Mouse (Mus musculus) adrenal gland, postnatal 14 days (tissue): Measurements from ENCODE around the gene Net1. TPM values are rescaled to one million over a fixed set of nuclear protein-coding genes. Genes with fewer than 3 reads are reported as not detected.
"Not testable (repeated sequence)": the region's sequence is repeated elsewhere in the genome, so short reads cannot be mapped to it uniquely, and the experiment has no call there.

Source experiments
- DNase-seq: peaks from one replicate; pipeline ENCODE4 v3.0.0; 2021; ENCODE audit warnings: mixed read lengths
- total RNA-seq: library from RNA; stranded (reverse); gene quantifications from 2 replicates; pipeline ENCODE4 v1.2.3, GENCODE M21; 2021

Net1 gene
- total RNA-seq, 1 experiment from 2014 or later: 89.3 TPM

DNA sequence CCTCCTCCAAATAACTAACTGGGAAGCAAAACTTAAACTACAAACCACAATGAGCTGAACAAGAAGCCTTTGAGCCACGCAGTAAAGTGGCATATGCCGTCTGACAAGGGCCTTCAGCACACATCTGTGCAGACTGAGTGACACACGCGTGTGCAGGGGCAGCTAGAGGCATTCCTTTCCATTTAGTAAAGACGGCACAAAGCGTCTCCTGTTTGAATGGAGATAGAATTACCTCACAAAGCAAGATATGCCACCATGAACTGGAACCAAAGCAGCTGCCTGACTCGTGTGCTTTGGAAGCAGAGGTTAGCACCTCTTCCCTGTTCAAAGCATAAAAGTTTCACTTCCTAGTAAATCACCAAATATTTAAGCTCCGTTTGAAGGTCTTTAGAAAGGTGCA is 28.0 kb downstream of the Net1 start:
- DNase-seq: no peak

DNA sequence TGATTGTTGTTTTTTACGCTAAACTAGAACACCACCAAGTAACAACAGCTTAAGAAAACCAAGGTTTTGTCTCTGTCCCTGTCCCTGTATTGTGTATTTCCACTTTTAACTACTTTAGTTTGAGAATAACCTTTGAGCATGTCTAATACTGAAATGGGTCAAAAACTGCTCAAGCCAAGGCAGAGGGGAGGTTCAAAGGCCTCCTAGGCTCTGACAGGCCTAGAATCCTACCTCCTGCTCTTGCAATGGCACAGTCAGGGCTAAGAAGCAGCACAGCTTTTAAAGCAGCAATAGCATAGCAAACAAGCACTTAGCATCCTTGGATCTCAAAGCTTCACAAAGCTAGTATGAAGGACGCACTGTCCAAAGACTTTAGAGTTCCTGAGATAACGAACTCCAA is 28.9 kb downstream of the Net1 start:
- DNase-seq: no peak

DNA sequence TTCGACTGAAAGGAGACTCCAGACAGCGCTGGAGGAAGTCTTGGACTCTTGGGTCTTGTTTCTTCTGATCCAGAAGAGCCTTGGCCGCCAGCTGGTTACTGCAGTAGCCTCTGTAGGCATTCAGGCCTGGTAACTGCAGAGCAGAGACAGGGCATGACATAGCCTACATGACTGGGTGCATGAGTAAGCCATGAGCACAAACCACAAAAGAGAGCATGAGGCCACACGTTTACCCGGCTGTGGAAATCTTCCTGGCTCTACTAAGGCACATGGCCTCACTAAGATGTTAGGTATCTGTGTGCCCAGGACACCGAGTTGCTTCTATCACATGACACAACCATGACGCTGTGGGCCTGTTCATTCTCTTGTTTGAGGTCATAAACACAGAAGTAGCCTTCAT is 31.4 kb downstream of the Net1 start:
- DNase-seq: no peak

DNA sequence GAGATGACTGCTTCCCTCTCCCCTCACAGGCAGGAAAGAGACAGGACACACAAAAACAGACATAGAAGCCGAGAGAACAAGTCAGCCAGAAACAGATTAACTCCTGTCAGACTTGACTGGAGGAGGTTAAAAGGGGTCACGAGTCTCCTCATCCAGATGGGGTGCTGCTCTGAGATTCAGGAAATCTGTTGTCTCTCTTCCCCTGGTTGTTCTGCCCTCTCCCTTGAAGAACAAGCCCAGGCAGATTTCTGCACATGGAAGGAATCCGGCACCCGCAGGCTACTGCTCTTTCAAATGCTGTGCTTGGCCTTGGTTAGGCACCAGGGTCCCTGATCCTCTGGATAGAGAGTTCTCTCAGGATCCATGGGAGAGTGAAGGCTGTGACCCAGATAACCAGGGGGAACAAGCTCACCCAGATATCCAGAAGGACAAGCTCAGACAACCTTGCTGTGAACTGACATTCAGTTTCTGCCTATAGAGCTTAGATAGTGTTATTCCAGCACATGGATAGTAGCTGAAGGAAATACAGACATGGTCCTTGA is 40.3 kb downstream of the Net1 start:
- DNase-seq: no peak

DNA sequence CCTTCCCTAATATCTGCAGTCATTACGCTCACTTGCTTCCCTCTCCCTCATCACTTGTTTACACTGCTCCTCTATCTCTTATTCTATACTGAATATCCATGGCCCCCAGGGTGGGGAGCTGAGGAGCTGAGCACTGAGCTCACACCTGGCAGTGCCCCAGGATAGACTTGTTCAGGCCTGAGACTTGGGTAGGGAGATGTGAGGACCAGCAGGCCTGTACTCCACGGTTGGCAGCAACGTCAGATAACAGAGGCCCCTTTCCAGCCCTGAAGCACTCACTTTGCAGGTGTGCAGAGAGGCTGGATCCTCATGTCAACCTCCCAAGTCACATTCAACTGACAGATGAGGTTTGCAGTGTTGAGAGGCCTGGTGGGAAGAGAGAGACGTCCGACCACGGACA is 40.8 kb downstream of the Net1 start:
- no peak for DNase-seq

DNA sequence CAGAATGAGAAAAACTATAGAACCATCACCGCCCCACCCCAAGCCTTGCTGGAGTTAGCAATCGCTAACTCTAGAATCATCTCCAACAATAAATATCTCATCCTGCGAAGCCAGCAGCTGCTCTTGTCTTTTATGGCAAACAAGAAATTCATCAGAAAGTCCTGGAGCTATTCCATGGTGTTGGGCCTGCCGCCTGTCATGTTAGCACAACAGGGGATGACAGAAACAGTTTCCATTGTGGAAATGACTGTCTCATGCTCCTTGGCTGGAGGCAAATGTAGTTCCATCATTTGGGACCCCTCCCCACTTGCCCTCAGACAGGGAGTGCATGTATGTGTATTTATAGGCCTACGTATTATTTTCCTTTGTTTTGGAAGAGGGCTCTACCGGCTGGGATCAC is 41.6 kb downstream of the Net1 start:
- DNase-seq: no peak

DNA sequence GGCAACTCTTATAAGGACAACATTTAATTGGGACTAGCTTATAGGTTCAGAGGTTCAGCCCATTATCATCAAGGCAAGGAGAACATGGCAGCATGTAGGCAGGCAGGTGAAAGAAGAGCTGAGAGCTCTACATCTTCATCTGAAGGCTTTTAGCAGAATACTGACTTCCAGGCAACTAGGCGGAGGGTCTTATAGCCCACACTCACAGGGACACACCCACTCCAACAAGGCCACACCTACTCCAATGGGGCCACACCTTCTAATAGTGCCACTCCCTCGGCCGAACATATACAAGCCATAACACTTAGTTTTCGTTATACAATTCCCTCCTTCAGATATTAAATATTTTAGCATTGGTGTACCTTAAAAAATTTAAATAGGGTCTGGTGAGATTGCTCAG is 45.2 kb downstream of the Net1 start:
- no peak for DNase-seq

DNA sequence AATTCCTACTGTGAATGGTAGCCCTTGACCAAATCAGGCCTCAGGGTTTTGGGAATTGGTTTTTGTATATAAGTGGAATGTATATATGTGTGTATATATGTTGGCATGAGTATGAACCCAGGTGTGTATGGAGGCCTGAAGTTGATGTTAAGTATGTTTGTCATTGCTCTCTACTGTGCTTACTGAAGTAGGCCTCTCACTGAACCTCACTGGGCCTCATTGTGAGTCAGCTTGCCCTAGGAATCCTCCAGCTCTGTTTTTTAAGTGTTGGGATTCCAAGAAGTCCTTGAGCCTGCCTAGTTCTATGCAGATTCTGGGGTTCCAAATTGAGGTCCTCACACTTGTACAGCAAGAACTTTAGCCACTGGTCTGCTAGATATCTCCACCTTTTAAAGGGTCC is 48.1 kb downstream of the Net1 start:
- no peak for DNase-seq

DNA sequence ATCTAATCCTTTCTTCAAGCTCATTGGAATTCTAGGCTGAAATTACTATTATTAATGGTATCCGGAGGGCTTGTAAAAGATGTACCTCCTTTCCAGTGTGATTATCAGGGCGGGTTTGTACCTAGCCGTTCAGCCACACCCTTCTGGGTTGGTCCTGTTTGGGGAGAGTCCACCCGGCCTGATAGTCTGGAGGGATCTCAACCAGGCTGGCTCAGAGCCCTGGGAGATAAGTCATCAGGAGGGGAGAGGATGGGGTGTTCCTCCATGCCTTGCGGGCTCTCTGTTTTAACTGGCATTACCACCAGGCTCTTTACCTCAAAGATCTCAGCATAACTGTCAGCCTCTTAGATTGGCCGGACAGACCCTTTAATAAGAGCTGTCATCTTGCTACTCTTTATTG is 50.9 kb downstream of the Net1 start:
- DNase-seq: no peak

DNA sequence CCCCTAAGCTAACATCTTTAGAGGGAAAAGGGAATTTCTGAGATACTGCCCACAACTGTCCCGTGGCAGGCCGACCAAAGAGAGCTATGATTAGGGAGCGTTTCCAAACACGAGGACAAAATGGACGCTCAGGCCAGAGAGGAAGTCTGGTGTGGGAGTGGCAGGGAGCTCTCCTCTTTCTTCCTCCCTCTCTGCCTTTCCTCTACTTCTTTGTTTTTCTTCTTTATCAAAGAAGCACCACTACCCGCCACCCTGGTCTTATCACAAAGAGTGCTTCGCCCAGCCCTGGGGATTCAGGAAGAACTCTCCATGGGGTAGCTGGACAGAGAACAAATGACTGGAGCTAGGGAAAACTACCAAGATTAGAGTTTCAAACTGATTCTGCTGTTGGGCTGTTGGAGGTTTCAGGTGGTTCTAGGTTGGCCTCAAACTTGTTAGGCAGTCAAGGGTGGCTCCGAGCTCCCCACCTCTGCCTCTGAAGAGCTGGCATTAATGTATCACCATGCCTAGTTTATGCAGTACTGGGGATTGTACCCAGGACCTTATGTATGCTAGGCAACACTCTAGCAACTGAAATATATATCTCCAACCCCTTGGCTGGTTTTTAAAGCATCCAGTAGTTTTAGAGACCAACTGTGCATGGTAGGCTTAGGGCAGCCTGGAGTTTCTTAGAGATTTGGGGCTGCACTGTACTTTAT is 51.5 kb downstream of the Net1 start:
- DNase-seq: no peak

DNA sequence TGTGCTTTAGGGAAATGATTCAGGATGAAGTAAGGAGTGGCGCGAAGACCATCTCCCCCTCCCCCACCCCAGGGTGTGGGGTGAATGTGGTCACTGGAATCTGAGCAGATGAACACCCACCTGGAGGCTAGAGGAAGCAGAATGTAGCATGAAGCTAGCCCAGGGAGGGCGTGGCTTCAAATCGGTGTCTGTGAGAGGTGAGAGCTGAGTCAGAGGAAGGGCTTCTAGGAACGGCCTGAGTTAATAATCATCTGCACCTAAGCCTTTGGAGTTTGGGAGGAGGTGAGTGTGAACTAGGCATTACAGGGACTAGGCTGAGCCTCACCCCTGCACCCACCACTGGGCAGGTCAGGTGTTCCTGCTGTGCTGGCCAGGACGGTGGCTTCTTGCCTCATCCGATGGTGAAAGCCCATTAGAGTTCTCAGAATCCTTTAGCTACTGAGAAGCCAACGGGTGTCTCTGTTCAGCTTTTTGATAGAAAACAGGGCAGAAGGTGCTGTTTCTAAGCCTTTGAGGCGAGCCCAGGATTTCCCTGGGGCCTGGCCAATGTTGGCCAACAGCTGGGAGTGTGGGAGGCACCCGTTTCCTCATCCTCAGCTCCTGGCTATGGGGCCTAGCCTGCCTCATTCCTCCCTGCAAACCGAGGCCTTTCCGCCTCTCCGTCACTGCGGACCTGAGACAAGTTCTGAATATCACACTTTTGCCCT is 52.2 kb downstream of the Net1 start:
- peak; percentile 43 for DNase-seq

DNA sequence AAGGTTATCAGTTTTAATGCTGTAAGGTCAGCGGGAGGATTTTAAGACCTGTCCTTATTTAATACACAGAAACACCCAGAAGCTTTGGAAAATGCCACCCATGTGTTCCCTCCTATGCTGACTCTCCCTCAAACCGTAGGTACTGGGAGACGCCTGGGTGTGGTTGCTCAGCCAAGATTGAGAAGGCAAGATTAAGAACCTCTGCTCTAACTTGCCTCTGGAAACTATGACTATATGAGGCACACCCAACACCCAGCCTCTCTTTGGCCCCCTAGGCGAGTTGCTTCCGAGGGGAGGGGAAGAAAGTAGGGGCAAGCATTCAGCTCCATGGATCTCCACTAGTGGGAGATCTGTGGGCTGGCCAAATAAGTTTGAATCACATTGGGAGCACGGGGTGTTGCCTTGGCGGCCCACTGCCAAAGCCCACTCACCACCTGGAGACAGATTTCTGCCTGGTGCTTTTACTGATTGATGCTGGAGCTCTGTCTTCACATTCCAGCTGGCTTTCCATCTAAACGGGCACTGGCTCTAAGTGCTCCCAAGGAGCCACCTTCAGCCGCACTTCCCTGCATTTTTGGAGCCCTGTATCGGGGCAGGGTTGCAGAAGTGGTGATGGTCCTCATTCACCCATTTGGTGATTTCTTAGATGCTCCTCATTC is 55.0 kb downstream of the Net1 start:
- DNase-seq: no peak

DNA sequence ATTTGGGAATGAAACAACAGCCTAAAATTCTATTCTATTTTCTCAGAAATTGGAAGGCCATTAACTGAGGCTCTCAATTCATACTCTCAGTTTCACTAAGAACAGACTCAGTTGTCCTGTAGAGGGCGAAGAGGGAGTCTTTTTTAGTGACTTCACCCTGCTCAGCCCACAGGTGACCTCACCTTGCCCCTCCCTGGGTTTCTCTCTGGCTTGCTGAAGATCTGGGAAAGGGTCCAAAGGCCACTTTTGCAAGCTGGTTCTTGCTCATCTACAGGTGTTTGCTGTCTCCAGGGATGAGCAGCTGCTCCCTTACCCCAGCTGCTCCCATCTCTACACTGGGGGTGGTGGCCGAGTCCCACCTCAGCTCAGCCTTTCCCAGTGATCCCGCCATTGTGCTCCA is 55.7 kb downstream of the Net1 start:
- no peak for DNase-seq

DNA sequence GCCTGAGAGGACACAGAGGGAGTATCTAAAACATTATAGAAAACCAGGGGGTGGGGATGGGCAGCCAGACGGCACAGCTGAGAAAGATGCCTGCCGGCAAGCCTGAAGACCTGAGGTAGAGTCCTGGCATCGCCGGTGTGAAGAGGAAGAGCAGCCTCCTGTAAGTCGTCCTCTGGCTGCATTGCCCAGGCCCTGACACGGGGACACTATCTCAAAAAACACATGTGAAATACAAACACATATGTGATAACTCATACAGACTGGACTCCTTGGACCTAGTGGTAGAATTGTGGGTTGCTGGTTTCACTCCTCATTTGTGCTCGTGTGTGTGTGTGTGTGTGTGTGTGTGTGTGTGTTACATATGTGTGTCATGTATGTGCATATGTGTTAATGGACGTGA is 56.8 kb downstream of the Net1 start:
- no peak for DNase-seq

DNA sequence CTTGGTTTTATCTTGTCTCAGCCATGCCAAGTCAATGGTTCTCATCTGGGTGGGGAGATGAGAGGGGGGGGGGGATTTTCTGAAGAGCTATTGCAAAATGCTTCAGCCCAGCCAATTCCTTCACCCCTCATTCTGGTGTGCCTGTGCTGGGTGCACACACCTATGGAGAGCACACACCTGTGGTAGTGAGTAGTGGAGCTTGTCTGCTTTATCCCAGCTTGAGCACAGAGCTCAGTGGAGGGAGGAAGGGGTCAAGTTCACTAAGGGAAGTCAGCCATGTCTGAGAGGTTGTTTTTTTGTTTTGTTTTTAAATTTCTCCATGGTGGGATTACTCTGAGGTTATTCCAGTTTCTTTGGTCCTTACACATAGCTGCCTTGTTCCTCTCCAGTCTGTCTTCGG is 61.8 kb downstream of the Net1 start:
- no peak for DNase-seq

DNA sequence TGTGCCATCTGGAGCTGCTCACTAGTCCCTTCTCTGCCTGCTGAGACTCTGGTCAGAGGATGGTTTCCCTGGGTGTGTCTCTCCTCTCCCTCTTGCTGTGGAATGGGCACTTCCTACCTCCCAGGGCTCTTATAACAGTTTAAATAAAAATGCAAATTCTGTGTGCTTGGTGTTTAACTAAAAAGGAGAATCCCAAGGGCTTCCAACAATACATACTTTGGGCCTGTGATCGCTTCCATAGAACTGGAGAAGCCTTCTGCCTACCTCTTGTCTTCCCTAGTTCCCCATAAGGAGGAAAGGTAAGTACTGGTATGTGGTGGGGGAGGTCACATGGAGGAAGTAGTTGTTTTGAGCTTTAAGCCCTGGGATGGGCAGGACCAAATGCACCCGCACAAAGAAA is 63.2 kb downstream of the Net1 start:
- no peak for DNase-seq

DNA sequence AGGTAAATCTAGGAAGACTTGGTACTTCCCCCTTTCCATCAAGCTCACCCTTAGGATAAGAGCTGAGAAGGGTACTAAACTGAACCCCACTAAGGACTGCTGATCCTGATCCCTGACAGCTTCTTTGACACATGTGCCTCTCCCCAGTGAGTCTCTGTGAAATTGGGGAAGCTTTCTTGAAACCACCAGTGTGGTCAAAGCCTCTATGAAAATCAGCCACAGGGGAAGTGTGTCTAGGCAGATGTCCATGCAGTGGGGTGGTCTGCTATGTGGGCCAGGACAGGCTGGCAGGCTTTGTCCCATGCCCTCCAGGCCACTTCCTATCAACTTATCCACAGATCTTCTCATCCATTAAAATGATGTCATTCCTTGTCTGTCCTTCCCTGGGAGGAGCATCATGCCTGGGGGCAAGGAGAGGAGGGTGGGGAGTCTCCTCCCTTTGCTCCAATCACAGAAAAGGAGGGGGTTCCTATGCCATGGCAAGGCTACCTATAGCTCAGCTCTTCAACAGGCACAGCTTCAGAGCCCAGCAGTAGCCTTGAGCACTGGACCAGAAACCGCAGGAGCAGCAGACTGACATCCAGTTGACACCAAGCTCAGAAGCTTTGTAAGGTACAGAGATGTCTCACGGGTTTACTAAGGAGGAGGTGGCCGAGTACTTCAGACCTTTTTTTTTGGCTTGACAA is 64.2 kb downstream of the Net1 start, which contains the start of gene Calm5:
Calm5 (plus strand) TSS at position 526 of the 686 bp plus-strand sequence.
- DNase-seq: not testable (repeated sequence)

DNA sequence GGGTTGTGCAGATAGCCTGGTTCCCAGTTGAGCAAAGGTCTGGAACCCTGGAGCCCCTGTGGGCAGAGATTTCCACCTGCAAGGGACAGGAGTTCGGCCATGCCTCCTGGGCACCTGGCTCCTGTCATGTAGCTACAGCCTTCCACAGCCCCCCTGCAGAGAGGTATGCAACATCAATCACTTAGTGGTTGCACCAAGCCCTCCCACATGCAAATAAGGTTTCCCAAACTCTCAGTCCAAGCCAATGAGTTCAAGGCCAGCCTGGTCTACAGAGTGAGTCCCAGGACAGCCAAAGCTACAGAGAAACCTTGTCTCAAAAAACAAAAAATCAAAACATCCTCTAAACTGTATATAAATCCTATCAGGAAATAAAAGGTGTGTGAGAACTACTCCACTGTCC is 67.7 kb downstream of the Net1 start:
- no peak for DNase-seq

DNA sequence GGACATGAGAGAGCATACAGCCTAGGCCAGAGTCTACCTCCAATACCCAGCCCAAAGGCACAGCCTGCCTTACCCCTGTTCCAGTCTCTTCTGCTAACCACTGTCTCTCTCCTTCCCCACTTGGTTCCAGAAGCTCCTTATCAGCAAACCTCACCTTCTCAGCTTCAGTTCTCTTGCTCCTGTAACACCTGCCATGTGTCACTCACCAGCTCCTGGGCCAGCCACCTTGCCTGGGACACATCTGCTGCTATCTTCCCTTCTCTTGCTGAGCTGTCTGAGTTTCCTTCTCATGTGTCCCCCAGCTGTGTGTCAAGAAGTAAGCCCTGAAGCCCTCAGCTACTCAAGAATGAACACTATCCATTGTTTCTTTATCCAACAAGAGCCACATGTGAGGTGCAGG is 77.4 kb downstream of the Net1 start:
- DNase-seq: not testable (repeated sequence)

DNA sequence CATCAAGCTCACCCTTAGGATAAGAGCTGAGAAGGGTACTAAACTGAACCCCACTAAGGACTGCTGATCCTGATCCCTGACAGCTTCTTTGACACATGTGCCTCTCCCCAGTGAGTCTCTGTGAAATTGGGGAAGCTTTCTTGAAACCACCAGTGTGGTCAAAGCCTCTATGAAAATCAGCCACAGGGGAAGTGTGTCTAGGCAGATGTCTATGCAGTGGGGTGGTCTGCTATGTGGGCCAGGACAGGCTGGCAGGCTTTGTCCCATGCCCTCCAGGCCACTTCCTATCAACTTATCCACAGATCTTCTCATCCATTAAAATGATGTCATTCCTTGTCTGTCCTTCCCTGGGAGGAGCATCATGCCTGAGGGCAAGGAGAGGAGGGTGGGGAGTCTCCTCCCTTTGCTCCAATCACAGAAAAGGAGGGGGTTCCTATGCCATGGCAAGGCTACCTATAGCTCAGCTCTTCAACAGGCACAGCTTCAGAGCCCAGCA is 80.7 kb downstream of the Net1 start, which contains the start of gene Calm4:
Calm4 (plus strand) TSS at position 446 of the 496 bp plus-strand sequence.
- not testable (repeated sequence) for DNase-seq

DNA sequence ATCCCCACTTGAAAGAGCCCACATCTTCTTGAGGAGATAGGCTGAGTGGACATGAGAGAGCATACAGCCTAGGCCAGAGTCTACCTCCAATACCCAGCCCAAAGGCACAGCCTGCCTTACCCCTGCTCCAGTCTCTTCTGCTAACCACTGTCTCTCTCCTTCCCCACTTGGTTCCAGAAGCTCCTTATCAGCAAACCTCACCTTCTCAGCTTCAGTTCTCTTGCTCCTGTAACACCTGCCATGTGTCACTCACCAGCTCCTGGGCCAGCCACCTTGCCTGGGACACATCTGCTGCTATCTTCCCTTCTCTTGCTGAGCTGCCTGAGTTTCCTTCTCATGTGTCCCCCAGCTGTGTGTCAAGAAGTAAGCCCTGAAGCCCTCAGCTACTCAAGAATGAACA is 84.4 kb downstream of the Net1 start:
- not testable (repeated sequence) for DNase-seq

DNA sequence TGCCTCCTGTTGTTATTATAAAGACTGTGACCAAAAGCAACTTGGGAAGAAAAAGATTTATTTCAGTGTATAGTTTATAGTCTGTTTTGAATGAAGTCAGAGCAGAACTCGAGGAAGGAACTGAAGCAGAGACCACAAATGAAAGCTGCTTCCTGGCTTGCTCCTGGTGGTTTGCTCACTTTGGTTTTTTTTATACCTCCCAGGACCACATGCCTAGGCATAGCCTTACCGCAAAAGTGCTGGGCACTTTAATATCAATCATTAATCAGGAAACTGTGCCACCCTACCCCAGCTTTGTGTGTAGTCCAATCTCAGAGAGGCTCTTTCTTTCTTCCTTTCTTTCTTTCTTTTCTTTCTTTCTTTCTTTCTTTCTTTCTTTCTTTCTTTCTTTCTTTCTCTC is 85.6 kb downstream of the Net1 start:
- no peak for DNase-seq
